Mouse (Mus musculus): Measurements from ENCODE around the gene Map6.

- TF ChIP-seq CTCF (IDR thresholded peaks at IDR 0.05; ENCODE audit: borderline replicate concordance, insufficient read depth, low read length), result no peak
- TF ChIP-seq POLR2A (IDR thresholded peaks at IDR 0.05; ENCODE audit: low read depth, low read length), result no peak
Observed at GRCm38 (mm10) chr7:99330012-99330411, 62.8 kb downstream of the Map6 start.

All from embryonic fibroblast, embryonic 13.5 days (primary cell).